Mouse (Mus musculus) intestine, postnatal 0 days (tissue): ENCODE results near the gene Ifitm5. TPM values are rescaled to one million over a fixed set of nuclear protein-coding genes. Genes with fewer than 3 reads are reported as not detected.
A peak's percentile ranks its signal among the peaks of the same experiment; 100 is the strongest.

Source experiments
- ATAC-seq: fragments of 200-750 bp; cut with Nextera tagmentation; 2 replicates; pipeline ENCODE4 v1.8.0; 2017; ENCODE audit warnings: mild to moderate bottlenecking, moderate TSS enrichment, moderate library complexity
- H3K27ac ChIP-seq: fragments of 300-500 bp; sonication (generic); 2 replicates; pipeline ENCODE4 v1.5.1; 2014; ENCODE audit warnings: mild to moderate bottlenecking, low read depth, low read length, moderate library complexity
- H3K27me3 ChIP-seq: fragments of 300-500 bp; sonication (generic); replicated peaks from 2 replicates; pipeline ENCODE4 v1.6.1; 2014; ENCODE audit warnings: low read length, mixed read lengths; ENCODE audit not compliant: control insufficient read depth, insufficient read depth
- H3K36me3 ChIP-seq: fragments of 300-500 bp; sonication (generic); 2 replicates; pipeline ENCODE4 v1.6.1; 2014; ENCODE audit warnings: mild to moderate bottlenecking, moderate library complexity; ENCODE audit not compliant: control insufficient read depth, insufficient read depth
- H3K4me1 ChIP-seq: fragments of 300-500 bp; sonication (generic); replicated peaks from 2 replicates; pipeline ENCODE4 v1.6.1; 2014; ENCODE audit warnings: antibody characterized with exemption, low read length, mixed read lengths; ENCODE audit not compliant: control insufficient read depth, insufficient read depth
- H3K4me2 ChIP-seq: fragments of 300-500 bp; sonication (generic); replicated peaks from 2 replicates; pipeline ENCODE4 v1.6.1; 2014; ENCODE audit warnings: low read depth, mild to moderate bottlenecking, moderate library complexity
- H3K4me3 ChIP-seq: fragments of 300-500 bp; sonication (generic); 2 replicates; pipeline ENCODE4 v1.5.1; 2014; ENCODE audit warnings: low read depth, low read length
- H3K9ac ChIP-seq: fragments of 300-500 bp; sonication (generic); 2 replicates; pipeline ENCODE4 v1.6.1; 2014; ENCODE audit warnings: mild to moderate bottlenecking, low read depth, low read length
- H3K9me3 ChIP-seq: fragments of 300-500 bp; sonication (generic); 2 replicates; pipeline ENCODE4 v1.6.1; 2016; ENCODE audit warnings: mixed run types; ENCODE audit not compliant: control insufficient read depth
- CTCF ChIP-seq: sonication (generic); IDR thresholded peaks from 2 replicates; pipeline ENCODE4 v1.5.1; 2016; ENCODE audit warnings: low read depth, mild to moderate bottlenecking, control low read depth, antibody characterized with exemption, moderate library complexity
- WGBS: fragments of 180-500 bp; shearing (Covaris S2); extraction: QIAGEN DNeasy Blood & Tissue Kit; methylation state at CpG from one replicate; pipeline ENCODE4 v1.1.7; 2014; 5-methylcytosine and 5-hydroxymethylcytosine counted together
- polyA plus RNA-seq: library from polyadenylated mRNA; unstranded; fragments of >200 nt; fragmentation: Nextera tagmentation; extraction: Ambion mirVana; gene quantifications from 2 replicates; pipeline ENCODE4 v1.2.1, GENCODE M21; 2015

The Ifitm5 gene
- polyA plus RNA-seq, 1 experiment from 2014 or later = 0.34 TPM

GRCm38 (mm10) chr7:140920418-140921029 lies 29.6 kb downstream of the Ifitm5 start, which contains the start of gene Nlrp6:
Gene Nlrp6 (plus strand): TSS chr7:140920902.
- Histone ChIP-seq H3K27ac (peak within 1 kb of the TSS; percentile 86), H3K4me2 (peak within 1 kb of the TSS; percentile 76), H3K4me1 (peaks cover 6% of the 10 kb centered on the region; the same call in 1 of the 2 replicates), H3K4me3 (peak within 1 kb of the TSS; percentile 50), H3K9me3 (no peaks in the 10 kb centered on the region), H3K36me3 (peaks cover 10% of the 10 kb centered on the region), H3K9ac (peak within 1 kb of the TSS; percentile 50), H3K27me3 (peaks cover 6% of the 10 kb centered on the region; the same call in 1 of the 2 replicates)
- ATAC-seq = peak; percentile 85
- TF ChIP-seq CTCF = no peak
- WGBS = 35% methylated on average over 8 of the region's 8 CpGs

DNA sequence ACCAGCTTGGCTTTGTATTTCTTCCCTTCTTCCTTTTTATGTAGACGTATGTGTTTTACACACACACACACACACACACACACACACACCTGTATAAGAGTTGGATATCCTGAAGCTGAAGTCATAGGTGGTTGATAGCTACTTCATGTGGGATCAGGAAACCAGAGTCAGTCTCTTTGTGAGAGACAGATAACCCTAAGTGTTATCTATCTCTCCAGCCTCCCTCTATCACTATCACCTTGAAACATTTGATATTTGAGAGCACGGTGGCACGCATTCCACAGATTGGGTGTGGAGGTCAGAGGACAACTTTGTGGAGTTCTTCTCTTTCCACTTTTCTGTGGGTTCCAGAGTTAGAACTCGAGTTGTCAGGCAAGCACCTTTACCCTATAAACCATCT lies 30.2 kb downstream of the Ifitm5 start:
- H3K4me2 ChIP-seq = 0 out of 2 replicates have a peak overlapping the region, but pooled peaks have one; percentile 14
- H3K9me3 ChIP-seq = no peaks in the 10 kb centered on the region
- peaks cover 6% of the 10 kb centered on the region; the same call in 1 of the 2 replicates for H3K27me3 ChIP-seq
- H3K4me1 ChIP-seq = peaks cover 11% of the 10 kb centered on the region; the same call in 1 of the 2 replicates
- peaks cover 3% of the 10 kb centered on the region; the same call in 1 of the 2 replicates for H3K36me3 ChIP-seq
- WGBS = 29% methylated on average over 4 of the region's 4 CpGs
- peak overlapping the region; percentile 68 for H3K27ac ChIP-seq
- ATAC-seq = no peak
- no peak overlapping the region for H3K4me3 ChIP-seq
- no peak overlapping the region for H3K9ac ChIP-seq
- TF ChIP-seq CTCF = no peak

DNA sequence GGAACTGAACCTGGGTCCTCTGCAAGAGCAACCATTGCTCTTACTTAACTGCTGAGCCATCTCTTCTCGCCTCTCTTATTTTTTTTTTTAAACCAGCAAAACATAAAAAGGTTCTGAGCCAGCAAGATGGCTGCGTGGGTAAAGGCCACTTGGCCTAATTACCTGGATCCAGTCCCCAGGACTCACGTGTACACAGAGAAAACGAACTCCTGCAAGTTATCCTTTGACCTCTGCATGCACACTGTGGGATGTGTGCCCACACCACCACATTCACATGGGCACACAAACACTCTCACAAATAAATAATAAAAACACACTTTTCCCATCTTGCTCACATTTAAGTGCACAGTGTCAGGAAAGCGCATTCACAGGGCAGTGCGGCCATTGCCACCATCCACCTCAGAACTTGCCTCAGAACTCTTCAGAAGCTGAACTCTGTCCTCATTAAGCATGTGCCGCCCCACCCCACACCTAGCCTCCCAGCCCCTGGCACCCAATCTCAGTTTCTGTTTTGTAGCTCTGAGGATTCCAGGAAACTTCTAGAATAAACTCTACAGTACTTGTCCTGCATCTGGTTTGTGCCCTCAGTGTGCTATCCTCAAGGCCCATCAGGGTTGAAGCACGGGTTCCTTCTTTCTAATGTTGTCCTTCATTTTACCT lies 35.9 kb downstream of the Ifitm5 start:
- ATAC-seq = peak; percentile 66
- WGBS = 54% methylated on average over 8 of the region's 8 CpGs
- Histone ChIP-seq H3K4me3 (no peak overlapping the region), H3K4me2 (peak overlapping the region; percentile 17; the same call in 1 of the 2 replicates), H3K9me3 (no peaks in the 10 kb centered on the region), H3K9ac (no peak overlapping the region; the same call in 1 of the 2 replicates), H3K4me1 (0 out of 2 replicates have a peak, but pooled peaks cover 5% of the 10 kb centered on the region), H3K27me3 (no peaks in the 10 kb centered on the region), H3K36me3 (no peaks in the 10 kb centered on the region), H3K27ac (peak overlapping the region; percentile 85)
- no peak for TF ChIP-seq CTCF

GRCm38 (mm10) chr7:140912846-140913482 lies 37.1 kb downstream of the Ifitm5 start:
- WGBS = 27% methylated on average over 5 of the region's 5 CpGs
- TF ChIP-seq CTCF = no peak
- Histone ChIP-seq H3K9me3 (no peaks in the 10 kb centered on the region), H3K4me3 (no peak overlapping the region), H3K9ac (no peak overlapping the region), H3K36me3 (no peaks in the 10 kb centered on the region), H3K4me1 (0 out of 2 replicates have a peak, but pooled peaks cover 5% of the 10 kb centered on the region), H3K27ac (peak overlapping the region; percentile 85), H3K4me2 (peak overlapping the region; percentile 22; the same call in 1 of the 2 replicates), H3K27me3 (no peaks in the 10 kb centered on the region)
- peak; percentile 88 for ATAC-seq

- Histone ChIP-seq H3K9me3 (no peaks in the 10 kb centered on the region), H3K27me3 (no peaks in the 10 kb centered on the region), H3K9ac (no peak overlapping the region), H3K4me2 (no peak overlapping the region), H3K27ac (peak overlapping the region; percentile 85), H3K36me3 (no peaks in the 10 kb centered on the region), H3K4me1 (0 out of 2 replicates have a peak, but pooled peaks cover 5% of the 10 kb centered on the region), H3K4me3 (no peak overlapping the region)
- no peak for TF ChIP-seq CTCF
- 50% methylated on average over 3 of the region's 3 CpGs for WGBS
- no peak for ATAC-seq
Measured at GRCm38 (mm10) chr7:140912293-140912692, 37.8 kb downstream of the Ifitm5 start.

- H3K4me1 ChIP-seq = no peaks in the 10 kb centered on the region
- ATAC-seq = peak; percentile 66
- H3K4me2 ChIP-seq = peak overlapping the region; percentile 66
- peak overlapping the region; percentile 26 for H3K4me3 ChIP-seq
- H3K27ac ChIP-seq = no peak overlapping the region
- H3K27me3 ChIP-seq = no peaks in the 10 kb centered on the region
- H3K9ac ChIP-seq = no peak overlapping the region
- TF ChIP-seq CTCF = peak; percentile 97
- H3K9me3 ChIP-seq = no peaks in the 10 kb centered on the region
- H3K36me3 ChIP-seq = no peaks in the 10 kb centered on the region
- under 1% methylated on average over 19 of the region's 19 CpGs for WGBS
Measured at GRCm38 (mm10) chr7:140908634-140909107, 41.4 kb downstream of the Ifitm5 start.
